Mouse (Mus musculus) myocyte (in vitro differentiated cells): ENCODE results near the gene Tax1bp1.

Experiments
- E2F4 ChIP-seq: IDR thresholded peaks from one replicate; pipeline ENCODE4 v1.6.1; 2011; ENCODE audit warnings: mild to moderate bottlenecking, control low read depth, moderate library complexity; ENCODE audit not compliant: insufficient read depth
- POLR2A ChIP-seq: IDR thresholded peaks from one replicate; pipeline ENCODE4 v1.6.1; 2011; ENCODE audit warnings: low read depth, mild to moderate bottlenecking, control low read depth, moderate library complexity; ENCODE audit not compliant: insufficient read length
- TCF12 ChIP-seq: IDR thresholded peaks from one replicate; pipeline ENCODE4 v1.6.1; 2011; ENCODE audit warnings: mild to moderate bottlenecking, control low read depth; ENCODE audit not compliant: poor library complexity, insufficient read depth, severe bottlenecking
- USF1 ChIP-seq: IDR thresholded peaks from one replicate; pipeline ENCODE4 v1.6.1; 2011; ENCODE audit warnings: low read depth, mild to moderate bottlenecking, control low read depth, moderate library complexity

DNA sequence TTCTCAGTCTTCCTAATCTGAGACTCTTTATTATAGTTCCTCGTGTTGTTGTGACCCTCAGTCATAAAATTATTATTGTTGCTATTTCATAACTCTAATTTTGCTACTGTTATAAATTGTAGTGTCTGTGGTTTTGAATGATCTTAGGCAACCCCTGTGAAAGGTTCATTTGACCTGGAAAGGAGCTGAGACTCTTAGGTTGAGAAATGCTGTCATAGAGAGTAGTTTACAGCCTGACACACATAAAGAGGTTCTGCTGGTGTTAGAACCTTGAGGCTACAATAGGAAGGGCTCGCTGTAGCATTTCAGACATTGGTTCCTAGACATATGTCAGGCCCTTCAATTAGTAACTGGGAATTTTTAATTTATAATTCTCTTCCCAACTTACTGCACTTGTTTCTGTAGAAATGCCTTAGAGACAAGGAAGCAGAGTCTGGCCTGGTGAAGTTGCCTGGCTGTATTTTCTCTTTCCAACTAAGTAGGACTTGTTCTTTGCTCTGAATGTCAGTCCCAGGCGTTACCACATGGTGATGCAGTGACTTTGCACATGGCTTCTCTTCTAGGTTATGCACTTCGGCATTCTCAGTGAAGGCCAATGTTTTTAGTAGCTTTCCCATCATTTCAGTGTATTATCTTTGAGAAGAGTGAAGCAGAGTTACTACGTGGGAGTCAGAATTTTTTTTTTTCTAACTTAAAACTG lies 4.1 kb downstream of the Tax1bp1 start:
- no peak for TF ChIP-seq POLR2A
- no peak for TF ChIP-seq TCF12
- no peak for TF ChIP-seq E2F4
- no peak for TF ChIP-seq USF1
